Mouse (Mus musculus) layer of hippocampus, adult 9-11 months (tissue): Measurements from ENCODE around the gene Eif3l.

Experiments used
- DNase-seq: peaks from one replicate; pipeline ENCODE4 v3.0.0; 2022

Eif3l gene

GRCm38 (mm10) chr15:79124331-79124875 is 49.4 kb downstream of the Eif3l start:
- DNase-seq: no peak

- peak; percentile 44 for DNase-seq
Measured at GRCm38 (mm10) chr15:79126217-79126932, 51.4 kb downstream of the Eif3l start.

- DNase-seq: no peak
Measured at GRCm38 (mm10) chr15:79127101-79127500, 52.1 kb downstream of the Eif3l start.

GRCm38 (mm10) chr15:79128208-79128607 is 53.2 kb downstream of the Eif3l start:
- no peak for DNase-seq

GRCm38 (mm10) chr15:79129311-79129710 is 54.3 kb downstream of the Eif3l start:
- DNase-seq: no peak

- DNase-seq: no peak
Measured at GRCm38 (mm10) chr15:79130782-79131181, 55.8 kb downstream of the Eif3l start.

- DNase-seq: no peak
Measured at GRCm38 (mm10) chr15:79131442-79131841, 56.5 kb downstream of the Eif3l start.

GRCm38 (mm10) chr15:79133191-79133661 is 58.2 kb downstream of the Eif3l start:
- no peak for DNase-seq

- DNase-seq: no peak
Measured at GRCm38 (mm10) chr15:79134496-79135270, 59.7 kb downstream of the Eif3l start.

GRCm38 (mm10) chr15:79135332-79135731 is 60.4 kb downstream of the Eif3l start:
- DNase-seq: no peak

- no peak for DNase-seq
Measured at GRCm38 (mm10) chr15:79135783-79136575, 61.0 kb downstream of the Eif3l start.

GRCm38 (mm10) chr15:79139640-79140039 is 64.7 kb downstream of the Eif3l start:
- DNase-seq: no peak

- peak; percentile 94 for DNase-seq
Measured at GRCm38 (mm10) chr15:79140866-79141565, 66.0 kb downstream of the Eif3l start, which contains the start of the genes Polr2f and 1700088E04Rik. Polr2f (plus strand) TSS chr15:79141009. 1700088E04Rik (minus strand) TSS chr15:79141253.

- no peak for DNase-seq
Measured at GRCm38 (mm10) chr15:79141566-79141917, 66.6 kb downstream of the Eif3l start.

- DNase-seq: no peak
Measured at GRCm38 (mm10) chr15:79143316-79143715, 68.3 kb downstream of the Eif3l start.
